Mouse (Mus musculus) kidney, adult 2 months (tissue): ENCODE data around the gene Igsf9b. TPM values are rescaled to one million over a fixed set of nuclear protein-coding genes. Genes with fewer than 3 reads are reported as not detected.

ENCODE experiments used
- DNase-seq: peaks from one replicate; pipeline ENCODE4 v3.0.0; 2021
- H3K27ac ChIP-seq: fragments of 200-500 bp; 2 replicates; pipeline ENCODE4 v1.5.1; 2012; ENCODE audit warnings: low read depth, low read length, control low read depth, inconsistent platforms; ENCODE audit not compliant: insufficient read depth
- H3K27me3 ChIP-seq: fragments of 200-500 bp; replicated peaks from 2 replicates; pipeline ENCODE4 v1.6.1; 2012; ENCODE audit warnings: mild to moderate bottlenecking, moderate library complexity, low read length, inconsistent platforms; ENCODE audit not compliant: control insufficient read depth, insufficient read depth
- H3K36me3 ChIP-seq: fragments of 200-500 bp; 2 replicates; pipeline ENCODE4 v1.6.1; 2012; ENCODE audit warnings: mild to moderate bottlenecking, moderate library complexity, low read length, inconsistent platforms; ENCODE audit not compliant: control insufficient read depth, insufficient read depth
- H3K4me1 ChIP-seq: fragments of 200-500 bp; 2 replicates; pipeline ENCODE4 v1.6.1; 2011; ENCODE audit warnings: low read length; ENCODE audit not compliant: control insufficient read depth, insufficient read depth
- H3K4me3 ChIP-seq: fragments of 200-500 bp; 2 replicates; pipeline ENCODE4 v1.5.1; 2011; ENCODE audit warnings: mild to moderate bottlenecking, low read depth, low read length, control low read depth; ENCODE audit not compliant: insufficient read depth
- CTCF ChIP-seq: fragments of 200-500 bp; conservative IDR thresholded peaks from 2 replicates; pipeline ENCODE4 v1.5.1; 2011; ENCODE audit warnings: low read depth, mild to moderate bottlenecking, control low read depth, low read length, moderate library complexity, mixed read lengths; ENCODE audit not compliant: insufficient read depth, insufficient read length
- POLR2A ChIP-seq: fragments of 200-500 bp; IDR thresholded peaks from one replicate; pipeline ENCODE4 v1.6.1; 2011; ENCODE audit warnings: low read depth, low read length, control low read depth
- WGBS: fragments of 180-500 bp; shearing (Covaris S2); methylation state at CpG from one replicate; pipeline ENCODE4 v1.1.7; 2018; 5-methylcytosine and 5-hydroxymethylcytosine counted together
- polyA plus RNA-seq: library from polyadenylated mRNA; depleted of rRNA; stranded (reverse); fragments of >200 nt; gene quantifications from 2 replicates; pipeline ENCODE4 v1.2.3, GENCODE M21; 2012; rRNA removed

Gene Igsf9b
- polyA plus RNA-seq, 1 experiment, result 0.52 TPM

- no peaks in the 10 kb centered on the region for H3K36me3 ChIP-seq
- H3K4me3 ChIP-seq, result no peak overlapping the region
- TF ChIP-seq POLR2A, result no peak
- TF ChIP-seq CTCF, result no peak
- H3K4me1 ChIP-seq, result no peaks in the 10 kb centered on the region
- no peak overlapping the region for H3K27ac ChIP-seq
- WGBS, result 52% methylated on average over 2 of the region's 2 CpGs
- H3K27me3 ChIP-seq, result no peaks in the 10 kb centered on the region
- no peak for DNase-seq
Measured at GRCm38 (mm10) chr9:27367231-27367630, 68.2 kb downstream of the Igsf9b start.

GRCm38 (mm10) chr9:27369108-27369507 lies 70.1 kb downstream of the Igsf9b start:
- TF ChIP-seq CTCF (no peak), POLR2A (no peak)
- Histone ChIP-seq H3K4me3 (no peak overlapping the region), H3K36me3 (no peaks in the 10 kb centered on the region), H3K27ac (no peak overlapping the region), H3K4me1 (no peaks in the 10 kb centered on the region), H3K27me3 (no peaks in the 10 kb centered on the region)
- no peak for DNase-seq
- 42% methylated on average over 2 of the region's 2 CpGs for WGBS

GRCm38 (mm10) chr9:27375746-27376145 lies 76.7 kb downstream of the Igsf9b start:
- no peak overlapping the region for H3K4me3 ChIP-seq
- no peaks in the 10 kb centered on the region for H3K36me3 ChIP-seq
- no peaks in the 10 kb centered on the region for H3K4me1 ChIP-seq
- no peak for TF ChIP-seq CTCF
- no peak overlapping the region for H3K27ac ChIP-seq
- no peak for DNase-seq
- 63% methylated on average over 1 of the region's 1 CpGs for WGBS
- no peaks in the 10 kb centered on the region for H3K27me3 ChIP-seq

- no peaks in the 10 kb centered on the region for H3K27me3 ChIP-seq
- TF ChIP-seq CTCF (no peak), POLR2A (no peak)
- no peaks in the 10 kb centered on the region for H3K4me1 ChIP-seq
- 79% methylated on average over 3 of the region's 3 CpGs for WGBS
- H3K36me3 ChIP-seq, result no peaks in the 10 kb centered on the region
- H3K4me3 ChIP-seq, result no peak overlapping the region
- no peak overlapping the region for H3K27ac ChIP-seq
- DNase-seq, result no peak
Measured at GRCm38 (mm10) chr9:27386951-27387350, 87.9 kb downstream of the Igsf9b start.

GRCm38 (mm10) chr9:27396500-27396899 lies 97.5 kb downstream of the Igsf9b start, which contains the start of gene Spata19:
Gene Spata19 (plus strand): TSS chr9:27396800.
- TF ChIP-seq POLR2A, result no peak
- TF ChIP-seq CTCF, result no peak
- no peaks in the 10 kb centered on the region for H3K27me3 ChIP-seq
- H3K4me3 ChIP-seq, result no peak within 1 kb of the TSS
- no peaks in the 10 kb centered on the region for H3K4me1 ChIP-seq
- no peak for DNase-seq
- no peaks in the 10 kb centered on the region for H3K36me3 ChIP-seq
- WGBS, result 62% methylated on average over 3 of the region's 3 CpGs
- H3K27ac ChIP-seq, result no peak within 1 kb of the TSS

- Histone ChIP-seq H3K4me3 (no peak overlapping the region), H3K36me3 (no peaks in the 10 kb centered on the region), H3K27me3 (no peaks in the 10 kb centered on the region), H3K27ac (no peak overlapping the region), H3K4me1 (no peaks in the 10 kb centered on the region)
- TF ChIP-seq POLR2A (no peak), CTCF (no peak)
- 85% methylated on average over 4 of the region's 4 CpGs for WGBS
- DNase-seq, result no peak
Measured at GRCm38 (mm10) chr9:27401169-27401568, 102.2 kb downstream of the Igsf9b start.

Other genes with a start within 250 kb of the Igsf9b start
- 35.5 and 37.1 TPM in 2 replicates for gene Jam3, start 143.8 kb upstream of the Igsf9b start, polyA plus RNA-seq
- not detected in 2 replicates for gene Spata19, start 97.6 kb downstream of the Igsf9b start, polyA plus RNA-seq